Mouse (Mus musculus): ENCODE measurements at regions not wholly inside any gene's neighbourhood (a gene's known extent, or its start where the extent isn't known, plus 50 kb on each side); places are given as distances from the start of the nearest gene placed in this dataset.
A peak's percentile ranks its signal among the peaks of the same experiment; 100 is the strongest.

GRCm38 (mm10) chr9:116337446-116338010 lies 162.4 kb upstream of the Tgfbr2 start:
- WGBS, result 88% methylated on average over 8 of the region's 8 CpGs
- no peaks in the 10 kb centered on the region for H3K9me3 ChIP-seq

DNA sequence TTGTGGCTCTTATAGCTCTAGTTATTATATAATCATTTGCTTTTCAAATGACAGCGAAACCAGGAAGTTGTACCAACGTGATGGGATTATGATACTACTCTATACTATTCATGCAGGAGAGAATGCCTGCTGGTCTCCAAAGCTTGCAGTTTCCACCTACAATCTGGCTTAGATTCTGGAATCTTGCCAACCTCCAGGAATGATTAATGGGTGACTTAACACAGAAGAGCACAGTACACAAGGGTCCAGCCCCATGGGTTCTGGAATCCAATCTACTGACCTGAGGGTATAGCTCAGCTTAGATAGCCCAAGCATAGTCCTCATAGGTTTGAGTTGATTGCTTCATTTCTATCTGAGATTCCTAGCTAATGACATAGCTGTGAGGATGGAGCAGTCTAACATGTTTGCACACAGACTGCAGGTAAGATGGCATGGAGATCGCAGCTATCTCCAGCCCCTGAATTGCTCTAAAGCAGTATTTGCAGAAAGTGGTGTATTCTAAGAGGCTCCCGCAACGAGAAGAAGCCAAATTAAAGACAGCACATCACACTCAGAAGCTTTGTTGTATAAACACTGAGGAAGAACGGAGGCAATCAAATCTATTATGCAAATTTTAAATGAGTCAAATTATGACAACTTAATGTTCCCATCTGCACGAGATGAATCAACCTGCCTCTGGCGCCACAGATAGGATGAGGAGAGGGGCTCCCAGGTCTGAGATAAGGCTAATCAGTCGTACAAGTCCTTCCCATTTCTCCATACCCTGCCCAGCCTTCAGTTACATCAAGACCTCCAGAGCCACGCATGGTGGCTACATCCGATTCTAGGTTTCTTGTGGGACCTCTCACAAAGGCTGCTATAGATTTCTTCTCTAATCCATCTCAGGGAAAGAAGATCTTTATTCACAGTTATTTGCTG lies 160.7 kb upstream of the Tgfbr2 start:
- peaks cover 12% of the 10 kb centered on the region for H3K4me1 ChIP-seq
- 91% methylated on average over 11 of the region's 11 CpGs for WGBS
- ATAC-seq (ENCODE audit: low FRiP score, low read depth), result no peak

More at GRCm38 (mm10) chr9:116337446-116338010, 162.4 kb upstream of the Tgfbr2 start:
- ATAC-seq (ENCODE audit: low FRiP score, low read depth), result no peak
- Histone ChIP-seq H3K36me3 (no peaks in the 10 kb centered on the region), H3K4me3 (no peak overlapping the region), H3K9ac (no peak overlapping the region), H3K27ac (no peak overlapping the region), H3K4me1 (peaks cover 3% of the 10 kb centered on the region; the same call in 1 of the 2 replicates), H3K4me2 (replicated peaks) (no peak overlapping the region), H3K27me3 (no peaks in the 10 kb centered on the region)

GRCm38 (mm10) chr9:116333956-116334463 lies 158.8 kb upstream of the Tgfbr2 start:
- Histone ChIP-seq H3K4me3 (no peak overlapping the region), H3K9ac (no peak overlapping the region), H3K27ac (no peak overlapping the region), H3K4me1 (peaks cover 20% of the 10 kb centered on the region), H3K4me2 (replicated peaks) (no peak overlapping the region), H3K27me3 (no peaks in the 10 kb centered on the region), H3K9me3 (no peaks in the 10 kb centered on the region), H3K36me3 (no peaks in the 10 kb centered on the region)
- 78% methylated on average over 6 of the region's 6 CpGs for WGBS
- ATAC-seq (ENCODE audit: low FRiP score, low read depth), result no peak

More for the DNA sequence above, 160.7 kb upstream of the Tgfbr2 start:
- Histone ChIP-seq H3K27me3 (no peaks in the 10 kb centered on the region), H3K9me3 (no peaks in the 10 kb centered on the region), H3K36me3 (no peaks in the 10 kb centered on the region), H3K27ac (no peak overlapping the region), H3K9ac (no peak overlapping the region), H3K4me3 (no peak overlapping the region), H3K4me2 (replicated peaks) (no peak overlapping the region)

GRCm38 (mm10) chr9:116332485-116333118 lies 157.4 kb upstream of the Tgfbr2 start:
- ATAC-seq (ENCODE audit: low FRiP score, low read depth), result no peak
- Histone ChIP-seq H3K4me3 (no peak overlapping the region), H3K27ac (no peak overlapping the region), H3K4me2 (replicated peaks) (no peak overlapping the region), H3K9me3 (no peaks in the 10 kb centered on the region), H3K27me3 (no peaks in the 10 kb centered on the region), H3K36me3 (no peaks in the 10 kb centered on the region), H3K9ac (no peak overlapping the region), H3K4me1 (peaks cover 31% of the 10 kb centered on the region)
- 54% methylated on average over 5 of the region's 5 CpGs for WGBS

DNA sequence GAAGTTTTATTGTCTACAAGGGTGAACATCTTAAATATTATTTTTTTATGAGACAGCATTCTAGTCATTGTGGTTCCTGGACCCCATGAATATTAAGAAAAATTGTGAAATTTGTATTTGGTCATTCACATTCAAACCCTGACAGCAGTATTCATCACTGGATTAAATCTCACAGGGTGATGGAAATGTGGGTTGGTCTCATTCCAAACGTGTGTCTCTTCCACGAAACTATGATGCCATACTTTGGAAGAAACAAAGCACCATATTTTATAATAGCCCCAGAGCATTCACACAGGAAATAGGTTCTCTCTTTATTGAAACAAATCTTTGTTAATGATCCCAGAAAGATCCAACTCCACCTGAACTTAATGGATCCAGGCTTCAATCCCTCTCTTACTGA lies 156.2 kb upstream of the Tgfbr2 start:
- Histone ChIP-seq H3K36me3 (no peaks in the 10 kb centered on the region), H3K4me3 (no peak overlapping the region), H3K27me3 (no peaks in the 10 kb centered on the region), H3K9ac (no peak overlapping the region), H3K4me2 (replicated peaks) (no peak overlapping the region), H3K4me1 (peaks cover 31% of the 10 kb centered on the region), H3K9me3 (no peaks in the 10 kb centered on the region), H3K27ac (peak overlapping the region; percentile 56; the same call in 1 of the 2 replicates)
- WGBS, result 44% methylated on average over 2 of the region's 2 CpGs
- ATAC-seq (ENCODE audit: low FRiP score, low read depth), result no peak

DNA sequence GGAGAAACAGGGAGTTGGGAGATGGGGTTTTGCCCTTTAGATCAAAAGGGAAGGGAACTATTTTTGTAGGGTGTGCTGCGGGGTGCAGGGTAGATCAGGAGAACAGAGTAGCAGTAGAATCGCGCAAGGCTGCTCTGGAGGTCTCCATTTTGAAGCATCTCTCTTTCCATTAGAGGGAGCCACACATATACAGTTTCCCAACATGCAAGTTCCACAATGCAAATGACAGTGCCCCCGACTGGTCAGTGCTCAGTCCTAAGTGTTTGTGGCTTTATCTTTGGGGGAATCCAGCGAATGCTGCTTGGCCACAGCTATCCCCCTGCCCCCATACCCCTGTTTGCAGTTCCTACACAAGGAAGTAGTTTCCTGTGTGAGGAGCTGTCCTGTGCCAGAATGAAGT lies 155.6 kb upstream of the Tgfbr2 start:
- H3K36me3 ChIP-seq, result no peaks in the 10 kb centered on the region
- no peak overlapping the region for H3K4me3 ChIP-seq
- no peaks in the 10 kb centered on the region for H3K9me3 ChIP-seq
- H3K4me2 ChIP-seq (replicated peaks), result no peak overlapping the region
- no peak overlapping the region; the same call in 1 of the 2 replicates for H3K27ac ChIP-seq
- 69% methylated on average over 5 of the region's 5 CpGs for WGBS
- peaks cover 31% of the 10 kb centered on the region for H3K4me1 ChIP-seq
- no peaks in the 10 kb centered on the region for H3K27me3 ChIP-seq
- ATAC-seq (ENCODE audit: low FRiP score, low read depth), result no peak
- H3K9ac ChIP-seq, result no peak overlapping the region

DNA sequence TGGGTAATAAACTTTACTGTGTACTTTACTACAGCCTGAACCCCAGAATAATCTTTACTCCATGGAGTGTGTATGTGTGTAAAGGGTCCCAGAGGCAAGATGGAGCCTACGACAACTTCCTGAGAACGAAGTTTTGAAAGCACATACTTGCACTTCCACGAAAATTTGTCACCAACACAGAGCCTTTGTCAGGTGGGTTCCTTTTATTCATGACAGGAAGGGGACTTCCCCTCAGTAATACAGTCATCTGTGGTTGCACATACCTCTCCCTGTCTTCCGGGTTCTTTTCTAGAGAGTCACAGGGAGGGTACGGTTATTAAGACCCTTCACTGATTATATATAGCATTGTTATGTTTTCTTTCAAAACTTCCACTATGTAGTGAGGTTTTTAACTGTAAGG lies 154.0 kb upstream of the Tgfbr2 start:
- peak overlapping the region; percentile 73; the same call in 1 of the 2 replicates for H3K27ac ChIP-seq
- no peaks in the 10 kb centered on the region for H3K9me3 ChIP-seq
- no peak overlapping the region for H3K4me3 ChIP-seq
- no peaks in the 10 kb centered on the region for H3K27me3 ChIP-seq
- no peak overlapping the region for H3K9ac ChIP-seq
- 56% methylated on average over 5 of the region's 5 CpGs for WGBS
- H3K4me1 ChIP-seq, result peaks cover 41% of the 10 kb centered on the region
- ATAC-seq (ENCODE audit: low FRiP score, low read depth), result no peak
- no peak overlapping the region for H3K4me2 ChIP-seq (replicated peaks)
- no peaks in the 10 kb centered on the region for H3K36me3 ChIP-seq

- peaks cover 49% of the 10 kb centered on the region for H3K4me1 ChIP-seq
- no peak overlapping the region for H3K4me3 ChIP-seq
- no peak overlapping the region for H3K9ac ChIP-seq
- no peaks in the 10 kb centered on the region for H3K27me3 ChIP-seq
- peak overlapping the region; percentile 15; the same call in 1 of the 2 replicates for H3K27ac ChIP-seq
- no peak for ATAC-seq (ENCODE audit: low FRiP score, low read depth)
- H3K4me2 ChIP-seq (replicated peaks), result no peak overlapping the region
- H3K36me3 ChIP-seq, result no peaks in the 10 kb centered on the region
- no peaks in the 10 kb centered on the region for H3K9me3 ChIP-seq
- WGBS, result 38% methylated on average over 3 of the region's 3 CpGs
These were observed 153.0 kb upstream of the Tgfbr2 start for GRCm38 (mm10) chr9:116328201-116328600.

GRCm38 (mm10) chr9:116327080-116327479 lies 151.9 kb upstream of the Tgfbr2 start:
- Histone ChIP-seq H3K36me3 (no peaks in the 10 kb centered on the region), H3K4me2 (replicated peaks) (no peak overlapping the region), H3K9me3 (no peaks in the 10 kb centered on the region), H3K9ac (no peak overlapping the region), H3K4me1 (peaks cover 47% of the 10 kb centered on the region), H3K27me3 (no peaks in the 10 kb centered on the region), H3K4me3 (no peak overlapping the region), H3K27ac (no peak overlapping the region)
- no peak for ATAC-seq (ENCODE audit: low FRiP score, low read depth)
- 96% methylated on average over 2 of the region's 2 CpGs for WGBS

- H3K36me3 ChIP-seq, result no peaks in the 10 kb centered on the region
- H3K4me3 ChIP-seq, result no peak overlapping the region
- H3K9me3 ChIP-seq, result no peaks in the 10 kb centered on the region
- no peak overlapping the region for H3K9ac ChIP-seq
- WGBS, result 58% methylated on average over 4 of the region's 4 CpGs
- no peak overlapping the region for H3K4me2 ChIP-seq (replicated peaks)
- ATAC-seq (ENCODE audit: low FRiP score, low read depth), result 0 out of 2 replicates have a peak, but pooled peaks have one; percentile 59
- H3K27me3 ChIP-seq, result no peaks in the 10 kb centered on the region
- H3K4me1 ChIP-seq, result peaks cover 34% of the 10 kb centered on the region
- H3K27ac ChIP-seq, result no peak overlapping the region
These were observed 149.8 kb upstream of the Tgfbr2 start for GRCm38 (mm10) chr9:116324971-116325370.

- Histone ChIP-seq H3K4me3 (no peak overlapping the region), H3K9me3 (no peaks in the 10 kb centered on the region), H3K36me3 (no peaks in the 10 kb centered on the region), H3K27ac (peak overlapping the region; percentile 16; the same call in 1 of the 2 replicates), H3K9ac (no peak overlapping the region), H3K4me1 (peaks cover 30% of the 10 kb centered on the region), H3K4me2 (replicated peaks) (no peak overlapping the region), H3K27me3 (no peaks in the 10 kb centered on the region)
- no peak for ATAC-seq (ENCODE audit: low FRiP score, low read depth)
- WGBS, result 59% methylated on average over 9 of the region's 9 CpGs
These were observed 148.9 kb upstream of the Tgfbr2 start for GRCm38 (mm10) chr9:116323871-116324721.
